Mouse (Mus musculus) embryonic facial prominence, embryonic 10.5 days (tissue): ENCODE data around the gene Trnt1. TPM values are rescaled to one million over a fixed set of nuclear protein-coding genes. Genes with fewer than 3 reads are reported as not detected.

Experiments
- DNase-seq: peaks from one replicate; pipeline ENCODE4 v3.0.0-alpha.2; 2017; ENCODE audit warnings: low spot score
- H3K27ac ChIP-seq: fragments of 300-500 bp; sonication (generic); replicated peaks from 2 replicates; pipeline ENCODE4 v1.5.1; 2016; ENCODE audit warnings: mild to moderate bottlenecking
- H3K27me3 ChIP-seq: fragments of 300-500 bp; sonication (generic); replicated peaks from 2 replicates; pipeline ENCODE4 v1.6.1; 2016; ENCODE audit warnings: low read depth, mild to moderate bottlenecking; ENCODE audit not compliant: poor library complexity, severe bottlenecking
- H3K36me3 ChIP-seq: fragments of 300-500 bp; sonication (generic); replicated peaks from 2 replicates; pipeline ENCODE4 v1.6.1; 2016; ENCODE audit warnings: mild to moderate bottlenecking, moderate library complexity
- H3K4me1 ChIP-seq: fragments of 300-500 bp; sonication (generic); 2 replicates; pipeline ENCODE4 v1.6.1; 2016
- H3K4me3 ChIP-seq: fragments of 300-500 bp; sonication (generic); 2 replicates; pipeline ENCODE4 v1.5.1; 2016; ENCODE audit warnings: mild to moderate bottlenecking, moderate library complexity
- H3K9me3 ChIP-seq: fragments of 300-500 bp; sonication (generic); 2 replicates; pipeline ENCODE4 v1.6.1; 2016; ENCODE audit warnings: mild to moderate bottlenecking
- WGBS: fragments of 180-500 bp; shearing (Covaris S2); methylation state at CpG from one replicate; pipeline ENCODE4 v1.1.7; 2016; 5-methylcytosine and 5-hydroxymethylcytosine counted together
- polyA plus RNA-seq: library from polyadenylated mRNA; unstranded; fragments of >200 nt; fragmentation: Nextera tagmentation; extraction: Ambion mirVana; gene quantifications from 2 replicates; pipeline ENCODE4 v1.2.1, GENCODE M21; 2016

The Trnt1 gene
- 65.1 and 69.9 TPM in 2 replicates for polyA plus RNA-seq

DNA sequence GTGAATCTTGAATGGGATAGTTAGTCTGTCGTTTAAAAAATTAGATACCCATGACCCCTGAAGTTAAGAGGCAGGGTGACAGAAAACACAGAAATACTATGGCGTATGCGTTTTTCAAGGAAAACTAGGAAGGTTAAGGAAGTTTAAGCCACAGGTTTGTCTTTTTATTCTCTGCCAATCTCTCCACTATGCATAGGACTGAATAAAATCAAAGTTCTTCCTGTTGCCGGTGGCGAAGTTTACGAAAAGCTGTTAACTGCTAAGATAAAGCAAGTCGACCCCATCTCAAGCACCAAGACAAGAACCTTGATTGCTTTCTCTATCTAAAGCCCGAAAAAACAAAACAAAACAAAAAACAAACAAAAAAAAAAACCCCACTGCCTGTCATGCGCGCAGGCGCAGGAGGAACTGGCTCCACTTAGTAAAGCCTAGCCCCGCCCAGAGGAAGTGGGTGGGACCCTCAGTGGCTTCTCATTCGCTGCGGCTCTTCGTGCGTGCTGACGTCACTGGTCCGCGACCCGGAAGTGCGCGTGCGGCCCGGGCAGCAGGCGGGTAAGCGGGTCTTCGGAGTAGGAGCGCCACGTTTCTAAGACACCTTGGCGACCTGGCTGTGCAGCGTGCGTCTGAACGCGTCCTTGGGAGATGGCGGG is at the start of gene Trnt1:
Trnt1 (plus strand) TSS at position 481 of the 650 bp plus-strand sequence.
- peak; percentile 97 for DNase-seq
- peaks cover 26% of the 10 kb centered on the region for H3K36me3 ChIP-seq
- H3K4me1 ChIP-seq: peaks cover 12% of the 10 kb centered on the region
- peak within 1 kb of the TSS; percentile 83 for H3K4me3 ChIP-seq
- H3K27me3 ChIP-seq: no peaks in the 10 kb centered on the region
- H3K27ac ChIP-seq: peak within 1 kb of the TSS; percentile 84
- 9% methylated on average over 35 of the region's 35 CpGs for WGBS
- H3K9me3 ChIP-seq: no peaks in the 10 kb centered on the region

DNA sequence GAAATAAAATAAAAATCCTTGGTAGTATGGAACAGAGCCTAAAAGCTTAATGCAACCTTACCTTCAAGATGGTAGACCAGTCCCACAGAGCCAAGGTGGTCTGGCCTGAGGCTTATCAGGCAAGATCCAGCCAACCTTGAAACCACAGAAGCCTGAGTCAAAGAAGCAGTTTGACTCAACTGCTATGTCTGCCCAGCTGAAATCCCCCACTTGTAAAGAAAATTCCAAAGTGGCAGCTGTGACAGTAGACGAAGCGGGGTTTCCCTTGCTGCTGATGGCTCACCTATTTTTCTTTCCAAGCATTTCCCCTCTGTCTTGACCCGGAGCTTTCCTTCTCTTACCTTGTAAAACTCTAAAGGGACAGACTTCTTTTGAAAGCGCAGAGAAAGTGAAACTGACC is 43.3 kb upstream of the Trnt1 start:
- 90% methylated on average over 4 of the region's 4 CpGs for WGBS
- DNase-seq: no peak
- H3K36me3 ChIP-seq: no peaks in the 10 kb centered on the region
- H3K9me3 ChIP-seq: no peaks in the 10 kb centered on the region
- no peak overlapping the region for H3K4me3 ChIP-seq
- no peaks in the 10 kb centered on the region for H3K27me3 ChIP-seq
- H3K4me1 ChIP-seq: no peaks in the 10 kb centered on the region
- H3K27ac ChIP-seq: no peak overlapping the region

DNA sequence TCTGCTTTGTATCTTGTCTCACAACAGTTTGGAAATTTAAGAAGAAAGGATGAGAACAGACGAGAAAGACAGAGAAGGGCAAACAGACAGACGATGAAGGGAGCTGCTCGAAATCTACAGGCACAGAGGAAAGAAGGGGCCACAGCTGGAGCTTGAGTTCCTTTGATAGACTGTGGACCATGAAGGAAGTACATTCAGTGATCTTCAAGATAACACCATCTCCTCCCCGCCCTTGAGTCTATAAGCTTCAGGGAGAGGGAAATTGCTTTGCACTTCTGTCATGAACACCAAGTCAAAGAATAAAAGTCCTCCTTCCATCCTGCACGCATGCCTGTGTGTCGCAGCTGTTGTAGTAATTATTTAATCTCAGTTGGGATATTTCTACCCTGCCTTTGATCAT is 42.8 kb upstream of the Trnt1 start:
- Histone ChIP-seq H3K4me3 (no peak overlapping the region), H3K27me3 (no peaks in the 10 kb centered on the region), H3K27ac (no peak overlapping the region), H3K36me3 (no peaks in the 10 kb centered on the region), H3K9me3 (no peaks in the 10 kb centered on the region), H3K4me1 (no peaks in the 10 kb centered on the region)
- DNase-seq: no peak
- 85% methylated on average over 6 of the region's 6 CpGs for WGBS

DNA sequence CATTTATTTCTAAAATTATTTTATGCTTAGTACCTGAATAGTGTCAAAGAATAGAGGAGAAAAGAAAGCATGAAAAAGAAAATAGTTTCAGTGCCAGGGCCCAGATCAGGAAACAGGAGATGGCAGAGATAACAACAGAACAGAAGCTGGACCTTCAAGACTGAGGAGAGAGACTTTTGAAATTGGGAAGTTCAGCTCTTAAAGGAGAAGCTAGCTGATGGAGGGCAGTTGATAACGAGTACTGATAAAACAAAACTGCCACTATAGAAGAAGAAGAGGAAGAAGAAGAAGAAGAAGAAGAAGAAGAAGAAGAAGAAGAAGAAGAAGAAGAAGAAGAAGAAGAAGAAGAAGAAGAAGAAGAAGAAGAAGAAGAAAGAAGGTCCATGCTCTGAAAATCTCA is 41.2 kb upstream of the Trnt1 start:
- no peaks in the 10 kb centered on the region for H3K9me3 ChIP-seq
- no peaks in the 10 kb centered on the region for H3K27me3 ChIP-seq
- whole genome bisulfite sequencing: 79% methylated on average over 1 of the region's 1 CpGs
- no peak overlapping the region for H3K4me3 ChIP-seq
- no peaks in the 10 kb centered on the region for H3K36me3 ChIP-seq
- no peak for DNase-seq
- no peaks in the 10 kb centered on the region for H3K4me1 ChIP-seq
- no peak overlapping the region for H3K27ac ChIP-seq

DNA sequence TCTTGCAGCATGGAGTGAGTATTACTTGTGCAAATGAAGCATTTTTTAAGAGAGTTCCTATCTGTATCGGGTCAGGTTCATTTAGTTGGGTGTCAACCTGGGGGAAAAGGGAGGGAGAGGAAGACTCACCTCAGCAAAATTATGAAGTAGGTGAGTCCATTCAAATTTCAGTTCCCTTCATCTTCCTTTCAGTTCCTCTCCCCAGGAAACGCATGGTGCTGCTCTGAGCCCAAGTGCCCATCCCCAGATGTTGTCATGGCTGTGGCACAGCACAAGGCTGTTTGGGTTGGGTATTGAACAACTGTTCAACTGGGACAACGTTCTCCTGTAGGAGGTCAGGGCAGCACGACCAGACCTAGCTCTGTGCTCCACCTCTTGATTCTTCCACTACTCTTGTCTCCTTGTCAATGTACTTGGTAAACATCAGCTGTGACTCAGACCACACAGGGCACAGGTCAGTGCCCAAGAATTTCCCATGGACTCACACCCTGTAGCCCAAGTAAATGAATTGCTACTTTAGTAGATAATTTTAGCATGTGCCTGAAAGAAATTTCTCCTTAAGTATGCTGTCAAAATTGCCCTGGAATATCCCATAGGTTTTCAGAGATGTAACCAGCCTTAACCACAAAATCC is 39.1 kb upstream of the Trnt1 start:
- Histone ChIP-seq H3K27me3 (no peaks in the 10 kb centered on the region), H3K4me3 (no peak overlapping the region), H3K27ac (no peak overlapping the region), H3K4me1 (no peaks in the 10 kb centered on the region), H3K36me3 (no peaks in the 10 kb centered on the region), H3K9me3 (no peaks in the 10 kb centered on the region)
- no peak for DNase-seq
- WGBS: 80% methylated on average over 4 of the region's 4 CpGs

DNA sequence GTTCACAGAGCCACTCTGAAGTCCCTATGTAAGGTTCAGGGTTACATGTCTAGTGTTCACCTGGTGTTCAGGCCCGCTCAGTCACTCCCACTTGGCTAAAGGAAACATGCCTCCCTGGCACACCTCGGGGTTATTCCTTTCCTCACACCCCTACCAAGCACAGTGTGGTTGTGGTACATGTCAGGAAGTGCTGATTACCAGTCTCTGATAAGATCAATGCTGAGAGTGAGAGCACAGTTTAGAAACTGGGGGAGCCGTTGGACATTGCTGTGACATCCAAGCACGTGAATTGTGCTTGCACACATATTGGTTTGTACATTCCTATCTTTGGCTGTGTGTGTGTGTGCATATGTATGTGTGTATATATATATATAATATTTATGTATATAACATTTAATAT is 36.4 kb upstream of the Trnt1 start:
- Histone ChIP-seq H3K9me3 (no peaks in the 10 kb centered on the region), H3K4me1 (no peaks in the 10 kb centered on the region), H3K27me3 (no peaks in the 10 kb centered on the region), H3K4me3 (no peak overlapping the region), H3K36me3 (no peaks in the 10 kb centered on the region), H3K27ac (no peak overlapping the region)
- WGBS: 88% methylated on average over 4 of the region's 4 CpGs
- DNase-seq: no peak

DNA sequence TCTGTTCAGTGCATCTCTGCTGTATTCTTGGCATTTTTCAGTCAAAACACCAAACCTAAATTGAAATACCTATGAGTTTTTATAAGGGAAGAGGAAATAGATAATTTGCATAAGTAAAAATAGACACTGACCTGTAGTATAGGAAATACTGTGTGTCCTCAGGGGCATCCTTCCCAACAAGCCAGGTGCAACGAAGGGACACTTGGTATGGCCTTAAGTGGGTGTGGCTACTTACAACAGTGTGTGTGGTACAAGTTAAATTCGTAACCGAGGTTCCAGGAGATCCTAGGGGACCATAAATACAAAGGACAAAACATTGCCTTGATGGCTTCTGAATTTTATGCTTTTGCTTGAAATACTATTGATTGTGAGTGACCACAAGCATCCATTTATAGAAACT is 30.7 kb upstream of the Trnt1 start:
- Histone ChIP-seq H3K27ac (no peak overlapping the region), H3K27me3 (no peaks in the 10 kb centered on the region), H3K9me3 (no peaks in the 10 kb centered on the region), H3K4me1 (no peaks in the 10 kb centered on the region), H3K4me3 (no peak overlapping the region), H3K36me3 (no peaks in the 10 kb centered on the region)
- 83% methylated on average over 3 of the region's 3 CpGs for WGBS
- DNase-seq: no peak

DNA sequence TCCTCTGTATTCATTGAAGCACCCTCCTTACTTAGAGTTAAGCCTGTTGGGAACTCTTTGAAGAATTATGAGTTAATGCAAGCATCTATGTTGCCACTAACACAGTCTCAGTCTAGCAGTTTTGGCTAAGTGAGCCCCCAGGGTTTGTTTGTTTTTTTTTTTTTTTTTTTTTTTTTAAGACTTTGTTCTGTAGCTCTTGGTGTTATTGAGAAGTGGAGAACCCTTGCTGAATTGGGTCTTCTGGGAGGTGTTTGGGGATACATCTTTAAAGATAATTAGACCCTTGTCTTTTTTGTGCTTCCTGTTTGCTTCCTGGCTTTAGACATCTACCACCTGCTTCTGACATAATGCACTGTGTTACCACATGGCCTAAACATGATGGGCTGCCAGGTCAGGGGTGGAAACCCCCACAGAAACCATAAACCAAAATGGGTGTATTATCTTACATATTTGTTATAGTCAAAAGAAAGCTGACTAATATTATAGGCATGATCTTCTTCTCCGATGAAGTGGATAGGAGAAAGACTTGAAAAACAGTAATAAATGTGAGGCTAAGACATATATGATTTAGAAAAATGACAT is 28.6 kb upstream of the Trnt1 start:
- Histone ChIP-seq H3K9me3 (no peaks in the 10 kb centered on the region), H3K4me3 (no peak overlapping the region), H3K27me3 (no peaks in the 10 kb centered on the region), H3K36me3 (no peaks in the 10 kb centered on the region), H3K27ac (no peak overlapping the region), H3K4me1 (no peaks in the 10 kb centered on the region)
- 96% methylated on average over 1 of the region's 1 CpGs for WGBS
- DNase-seq: no peak

DNA sequence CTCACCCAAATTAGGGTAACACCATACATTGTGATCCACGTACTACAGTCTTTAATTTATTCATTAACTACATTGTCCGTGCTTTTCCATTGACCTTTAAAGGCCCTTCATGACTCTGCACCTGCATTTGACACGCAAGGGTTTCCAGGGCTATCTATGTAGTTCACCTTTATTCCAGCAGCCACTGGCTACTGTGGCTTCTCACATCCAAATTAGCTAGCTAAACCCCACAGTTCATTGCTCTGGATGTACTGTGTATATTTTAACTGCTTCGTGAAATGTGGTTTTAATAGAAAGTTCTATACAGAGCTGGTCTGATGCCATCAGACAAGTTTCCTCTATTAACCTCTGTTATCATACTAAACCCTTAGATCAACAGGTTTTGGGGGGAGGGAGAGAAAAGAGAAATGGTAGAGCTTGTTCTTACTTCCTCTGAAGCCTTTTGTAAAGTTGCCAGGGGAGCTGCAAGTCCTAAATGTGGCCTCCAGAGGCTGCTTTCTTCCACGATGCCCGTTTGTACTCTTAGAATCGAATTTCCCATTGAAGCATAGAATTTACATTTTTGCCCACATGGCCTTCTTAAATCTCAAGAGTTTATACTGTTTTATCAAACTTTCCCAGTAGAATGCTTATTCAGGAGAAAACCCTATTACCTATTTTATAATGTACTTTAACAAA is 25.2 kb upstream of the Trnt1 start:
- H3K4me1 ChIP-seq: no peaks in the 10 kb centered on the region
- H3K9me3 ChIP-seq: no peaks in the 10 kb centered on the region
- no peaks in the 10 kb centered on the region for H3K36me3 ChIP-seq
- H3K4me3 ChIP-seq: no peak overlapping the region
- WGBS: 81% methylated on average over 7 of the region's 7 CpGs
- DNase-seq: no peak
- no peaks in the 10 kb centered on the region for H3K27me3 ChIP-seq
- H3K27ac ChIP-seq: no peak overlapping the region

DNA sequence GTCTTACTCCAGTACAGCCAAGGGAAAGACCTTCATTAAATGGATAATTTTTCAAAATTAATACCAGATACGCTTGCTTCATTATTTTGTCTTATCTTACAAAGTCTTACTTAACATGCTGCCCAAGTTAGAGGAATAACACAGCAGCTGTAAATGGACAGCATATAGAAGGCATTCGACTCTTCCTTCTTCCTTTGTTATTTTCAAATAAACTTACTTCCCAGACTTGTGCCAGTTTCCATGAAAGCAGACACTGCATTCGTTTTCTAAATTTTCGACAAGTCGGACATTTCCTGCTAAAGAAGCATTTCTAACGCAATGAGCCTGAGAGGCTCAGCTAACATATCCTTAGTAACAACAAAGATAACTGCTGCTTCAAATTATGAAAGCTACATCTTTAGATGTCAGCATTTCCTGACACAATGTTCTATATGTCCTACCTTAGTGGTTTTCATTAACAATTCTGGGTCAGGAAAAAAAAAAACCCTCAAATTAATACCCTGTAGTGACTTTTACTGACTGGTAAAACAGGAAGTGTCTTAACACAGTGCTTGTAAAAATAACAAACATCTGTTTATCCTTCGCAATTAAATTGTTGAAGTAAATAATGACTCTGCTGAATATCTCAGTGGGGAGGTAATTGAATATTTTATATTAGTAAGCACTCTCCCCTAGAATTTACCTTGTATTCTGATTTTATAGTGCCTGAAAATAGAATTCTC is 23.1 kb upstream of the Trnt1 start:
- no peak for DNase-seq
- Histone ChIP-seq H3K4me3 (no peak overlapping the region), H3K27ac (no peak overlapping the region), H3K4me1 (no peaks in the 10 kb centered on the region), H3K9me3 (no peaks in the 10 kb centered on the region), H3K36me3 (no peaks in the 10 kb centered on the region), H3K27me3 (no peaks in the 10 kb centered on the region)
- WGBS: 74% methylated on average over 7 of the region's 7 CpGs

DNA sequence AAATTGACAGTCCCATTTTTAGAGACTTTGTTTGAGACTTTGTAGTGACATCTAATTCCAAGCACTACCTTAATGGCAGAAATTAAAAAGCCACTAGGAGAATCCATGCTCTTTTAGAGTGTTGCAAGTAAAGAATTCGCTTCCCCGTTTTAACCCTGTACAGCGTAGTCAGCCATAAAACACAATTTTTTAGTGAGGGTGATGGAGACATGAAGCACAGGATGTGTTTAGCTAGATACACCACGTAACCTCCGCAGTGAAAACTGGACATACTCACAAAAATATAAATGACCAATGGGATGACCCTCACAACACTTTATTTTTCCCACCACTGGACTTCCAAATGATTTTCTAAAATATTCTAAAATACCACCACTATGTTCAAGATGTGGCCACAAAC is 21.7 kb upstream of the Trnt1 start:
- Histone ChIP-seq H3K27me3 (no peaks in the 10 kb centered on the region), H3K4me1 (no peaks in the 10 kb centered on the region), H3K27ac (no peak overlapping the region), H3K9me3 (no peaks in the 10 kb centered on the region), H3K36me3 (no peaks in the 10 kb centered on the region), H3K4me3 (no peak overlapping the region)
- DNase-seq: no peak
- WGBS: 93% methylated on average over 5 of the region's 5 CpGs

DNA sequence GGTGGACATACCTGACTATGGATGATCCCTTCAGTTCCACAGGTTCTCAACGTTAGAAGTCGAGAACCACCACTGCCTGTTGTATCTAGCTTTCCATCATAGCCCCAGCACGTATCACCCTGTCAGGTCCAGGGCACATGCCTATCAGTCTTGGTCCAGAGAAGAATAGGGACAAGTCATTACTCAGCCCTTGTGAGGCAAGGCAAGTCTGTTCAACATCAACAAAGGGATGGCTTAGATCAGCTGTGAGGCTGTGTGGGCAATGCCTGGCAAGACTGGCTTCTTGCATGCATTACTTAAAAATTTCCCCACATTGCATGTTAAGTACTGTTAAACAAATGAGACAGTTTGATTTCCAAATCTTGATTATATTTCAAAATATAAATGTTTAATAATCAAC is 21.1 kb upstream of the Trnt1 start:
- Histone ChIP-seq H3K27me3 (no peaks in the 10 kb centered on the region), H3K36me3 (no peaks in the 10 kb centered on the region), H3K27ac (no peak overlapping the region), H3K4me1 (no peaks in the 10 kb centered on the region), H3K9me3 (no peaks in the 10 kb centered on the region), H3K4me3 (no peak overlapping the region)
- 83% methylated on average over 3 of the region's 3 CpGs for WGBS
- DNase-seq: no peak
